Mouse (Mus musculus): ENCODE results near the gene Slc30a9.

Slc30a9 gene

DNA sequence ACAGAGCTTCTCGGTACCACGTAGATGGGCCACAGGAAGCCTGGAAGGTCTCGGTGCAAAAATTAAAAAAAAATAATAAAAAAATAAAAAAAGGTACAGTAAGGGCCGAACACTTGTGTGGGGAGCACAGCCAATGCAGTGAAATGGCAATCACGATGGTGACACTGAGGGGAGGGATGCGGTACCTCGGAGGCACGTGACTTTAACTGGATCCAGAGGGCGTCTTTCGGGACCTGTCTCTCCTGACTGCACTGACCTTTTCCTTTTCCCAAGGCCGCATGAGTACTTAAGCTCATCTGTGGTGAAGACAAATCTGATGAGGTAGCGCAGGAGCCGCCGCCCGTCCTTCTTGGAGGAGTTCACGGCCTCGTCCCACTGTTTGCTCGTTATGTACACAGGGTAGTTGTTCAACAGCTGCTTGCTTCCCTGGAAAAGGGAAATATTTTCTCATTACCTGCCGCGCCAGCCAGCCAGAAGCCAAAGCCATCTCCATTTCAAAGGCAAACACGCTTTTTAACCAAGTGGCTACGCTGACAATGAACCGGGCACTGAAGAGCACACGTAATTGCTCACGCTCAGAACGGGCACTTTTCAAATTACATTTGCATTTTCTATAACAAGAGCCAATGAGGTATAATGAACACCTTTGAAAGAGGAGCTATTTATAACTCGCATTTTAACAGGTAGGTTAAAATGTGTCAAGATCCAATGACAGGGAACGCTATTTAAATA, 93.3 kb downstream of the Slc30a9 start:
- POLR2A ChIA-PET, result interaction anchor here in 2 of 4 experiments (1.0 to 1.5 kb wide), 5 partner anchors 8 to 78 kb away, joined by 3 to 7 read pairs (median 3); partner anchors contain the start of gene Bend4 (in 1 of the 2)
- CTCF ChIA-PET, result interaction anchor here in 1 of 4 experiments (0.9 kb wide), 1 partner anchor 134 kb away, joined by 3 read pairs; no protein-coding TSS in a partner anchor

DNA sequence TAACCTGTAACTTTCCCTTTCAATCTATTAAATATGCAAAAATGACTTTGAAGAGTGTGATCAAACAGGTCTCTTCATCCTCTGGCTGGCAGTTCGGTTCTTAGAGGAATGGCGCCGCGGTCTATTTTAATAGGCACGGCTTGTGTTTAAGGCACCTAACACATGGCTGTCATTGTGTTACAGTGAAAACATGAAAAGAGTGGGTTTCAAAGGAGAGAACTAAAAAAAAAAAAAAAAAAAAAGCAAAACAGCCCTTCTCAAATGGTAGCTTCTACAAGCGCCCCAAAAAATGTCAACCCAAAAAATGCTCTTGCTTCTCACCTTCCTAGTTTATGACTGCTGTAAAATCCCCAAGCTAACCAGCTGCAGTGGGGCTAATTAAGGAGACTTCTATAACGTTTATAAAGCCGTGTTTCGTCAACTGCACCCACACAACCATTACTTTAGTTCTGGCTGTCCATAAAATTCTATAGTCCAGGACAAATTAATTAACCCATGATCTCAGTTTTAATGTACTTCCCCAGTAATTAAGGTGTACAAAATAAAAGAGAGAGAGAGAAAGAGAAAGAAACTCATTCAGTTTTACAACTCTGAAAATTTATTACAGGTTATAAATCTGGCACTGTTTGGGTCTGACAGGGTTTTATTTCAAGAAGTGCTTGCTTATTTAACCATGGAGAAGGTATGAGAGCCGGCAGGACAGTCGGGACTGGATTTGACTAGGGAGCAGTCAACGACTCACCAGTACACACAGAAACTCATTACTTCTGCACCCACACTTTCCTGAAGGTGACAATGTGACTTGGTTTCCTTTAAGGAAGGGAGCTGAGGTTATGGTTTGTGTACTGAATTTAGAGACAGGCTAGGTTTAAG, 94.1 kb downstream of the Slc30a9 start:
- CTCF ChIA-PET, result no interaction called here
- POLR2A ChIA-PET, result interaction anchor here in 3 of 4 experiments (0.5 to 1.5 kb wide), 6 partner anchors 9 to 79 kb away, joined by 3 to 7 read pairs (median 3); partner anchors contain the start of gene Bend4 (in 1 of the 3)

DNA sequence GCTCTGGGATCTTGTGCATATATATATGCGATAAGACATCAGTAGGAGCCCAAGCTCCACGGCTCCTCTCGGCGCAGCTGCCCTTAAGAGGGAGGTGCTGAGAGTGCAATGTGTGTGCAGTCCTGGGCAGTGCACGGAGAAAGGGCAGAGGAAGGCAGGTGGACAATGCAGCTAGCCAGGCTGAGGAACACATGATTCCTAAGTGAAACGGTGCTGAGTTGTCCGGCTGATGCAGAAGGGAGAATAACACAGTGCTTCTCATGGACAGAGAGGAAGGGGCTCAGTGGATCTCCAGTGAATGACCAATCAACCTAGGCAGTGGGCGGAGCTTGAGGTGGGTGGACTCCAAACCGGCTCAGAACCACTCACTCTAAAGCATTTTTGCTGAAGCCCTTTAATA, 94.9 kb downstream of the Slc30a9 start:
- ChIA-PET POLR2A (interaction anchor here in 3 of 4 experiments (0.5 to 1.3 kb wide), 3 partner anchors 10 to 66 kb away, joined by 3 read pairs; no protein-coding TSS in a partner anchor), CTCF (no interaction called here)

DNA sequence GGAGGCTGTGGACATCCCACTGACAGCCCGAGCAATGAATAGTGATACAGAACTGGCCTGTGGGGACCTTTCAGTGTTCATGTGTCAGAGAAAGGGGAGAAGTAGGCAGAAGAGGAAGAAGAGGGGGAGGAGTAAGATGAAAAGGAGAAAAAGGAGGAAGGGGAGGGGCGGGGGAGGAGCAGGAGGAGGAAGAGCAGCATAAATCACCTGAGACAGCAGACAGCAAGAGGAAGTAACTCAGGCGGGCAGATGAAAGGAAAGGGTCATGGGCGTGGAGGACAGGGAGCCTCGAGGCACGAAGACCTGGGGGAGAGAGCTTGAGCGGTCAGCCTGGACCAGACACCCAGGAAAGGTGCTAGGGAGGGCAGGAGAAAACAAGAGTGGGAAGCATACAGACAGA, 97.6 kb downstream of the Slc30a9 start:
- ChIA-PET POLR2A (interaction anchor here in 2 of 4 experiments (1.2 to 1.7 kb wide), 3 partner anchors 9 to 23 kb away, joined by 3 to 9 read pairs (median 6); partner anchors contain the start of gene Bend4 (in 1 of the 2)), CTCF (no interaction called here)

DNA sequence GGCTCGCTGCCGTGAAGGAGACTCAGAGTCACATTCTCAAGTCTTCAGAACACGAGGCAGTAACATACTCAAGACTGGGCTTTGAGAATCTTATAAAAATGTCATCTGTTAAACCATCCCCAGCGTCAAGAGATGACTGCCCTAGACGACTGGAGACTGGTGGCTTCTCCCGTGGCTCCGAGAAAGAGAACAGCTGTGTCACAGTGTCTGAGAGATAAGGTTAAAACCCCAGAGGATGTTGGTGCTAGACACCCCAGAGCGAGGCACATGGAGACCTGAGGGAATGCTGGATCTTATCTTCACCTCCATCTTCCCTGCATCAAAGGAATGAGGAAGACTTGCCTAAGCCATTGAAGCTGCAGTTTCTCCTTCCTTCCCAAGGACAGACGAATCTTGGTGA, 98.2 kb downstream of the Slc30a9 start:
- ChIA-PET POLR2A (interaction anchor here in 2 of 4 experiments (1.2 to 1.7 kb wide), 4 partner anchors 10 to 23 kb away, joined by 3 to 9 read pairs (median 4); partner anchors contain the start of gene Bend4 (in 2 of the 2)), CTCF (interaction anchor here in 1 of 4 experiments (0.7 kb wide), 1 partner anchor 24 kb away, joined by 4 read pairs; no protein-coding TSS in a partner anchor)

Data from embryonic stem cell, embryonic (primary cell).